8 mouse cellular contexts compared by ENCODE assay signal in genomic region chr19:6341453-6342077, GRCm38 (mm10). TPM values are rescaled to one million over a fixed set of nuclear protein-coding genes. Genes with fewer than 3 reads are reported as not detected.
A peak's percentile ranks its signal among the peaks of the same experiment; 100 is the strongest.
DNase-seq lines count a peak whose midpoint lies in the region; ATAC-seq and TF ChIP-seq lines count a peak whose summit lies in the region.

No protein-coding gene starts in this region.

- H3ac ChIP-seq in C2C12 (ENCODE audit: control insufficient read depth, insufficient read length, low read depth) = peak overlapping the region; percentile 75

- H3K4me2 ChIP-seq in forebrain, embryonic 13.5 days = peak overlapping the region; percentile 86
- H3K4me2 ChIP-seq in liver, embryonic 15.5 days = peak overlapping the region; percentile 100

- no peak for ATAC-seq in erythroblast, adult 5-6 weeks (replicated peaks; ENCODE audit: low FRiP score, poor library complexity, severe bottlenecking)
- no peak; the same call in 1 of the 2 replicates for ATAC-seq in forebrain, embryonic 13.5 days
- ATAC-seq in liver, embryonic 15.5 days (ENCODE audit: insufficient read depth) = peak; percentile 38
- no peak for ATAC-seq in granulocyte monocyte progenitor cell, adult 5-6 weeks (replicated peaks; ENCODE audit: poor library complexity, severe bottlenecking)

- peaks cover under 1% of the 10 kb centered on the region for H3K79me3 ChIP-seq in C2C12 (ENCODE audit: low read depth)

- peaks cover 4% of the 10 kb centered on the region; the same call in 1 of the 2 replicates for H3K27me3 ChIP-seq in erythroblast, embryonic 14.5 days (ENCODE audit: control insufficient read depth)
- H3K27me3 ChIP-seq in C2C12 (ENCODE audit: control insufficient read depth, insufficient read depth, insufficient read length) = no peaks in the 10 kb centered on the region
- H3K27me3 ChIP-seq in forebrain, embryonic 13.5 days = no peaks in the 10 kb centered on the region
- no peaks in the 10 kb centered on the region for H3K27me3 ChIP-seq in liver, embryonic 15.5 days

- peaks cover 68% of the 10 kb centered on the region for H3K36me3 ChIP-seq in erythroblast, embryonic 14.5 days (ENCODE audit: control insufficient read depth)
- peaks cover 36% of the 10 kb centered on the region for H3K36me3 ChIP-seq in C2C12 (ENCODE audit: control insufficient read depth, insufficient read depth)
- H3K36me3 ChIP-seq in forebrain, embryonic 13.5 days (ENCODE audit: poor library complexity, severe bottlenecking) = peaks cover 74% of the 10 kb centered on the region
- H3K36me3 ChIP-seq in liver, embryonic 15.5 days (replicated peaks) = peaks cover 56% of the 10 kb centered on the region

- DNase-seq in thymus, postnatal 4 days = peak; percentile 60
- no peak for DNase-seq in right cerebral cortex, postnatal 14 days

- peaks cover 59% of the 10 kb centered on the region for H3K4me1 ChIP-seq in erythroblast, embryonic 14.5 days (ENCODE audit: control insufficient read depth)
- peaks cover 32% of the 10 kb centered on the region for H3K4me1 ChIP-seq in forebrain, embryonic 13.5 days
- peaks cover 82% of the 10 kb centered on the region for H3K4me1 ChIP-seq in liver, embryonic 15.5 days (replicated peaks)

- peak overlapping the region; percentile 76 for H3K9ac ChIP-seq in forebrain, embryonic 13.5 days
- H3K9ac ChIP-seq in liver, embryonic 15.5 days = peak overlapping the region; percentile 78

- TF ChIP-seq CTCF in C2C12 (IDR thresholded peaks at IDR 0.05; ENCODE audit: control insufficient read depth, insufficient read depth, insufficient read length) = no peak

- H3K9me3 ChIP-seq in erythroblast, embryonic 14.5 days (ENCODE audit: control insufficient read depth, low read length) = no peaks in the 10 kb centered on the region
- H3K9me3 ChIP-seq in forebrain, embryonic 13.5 days (replicated peaks) = no peaks in the 10 kb centered on the region
- no peaks in the 10 kb centered on the region for H3K9me3 ChIP-seq in liver, embryonic 15.5 days (replicated peaks)

- no peak overlapping the region for H3K27ac ChIP-seq in forebrain, embryonic 13.5 days
- H3K27ac ChIP-seq in liver, embryonic 15.5 days (replicated peaks) = peak overlapping the region; percentile 71

- WGBS in forebrain, embryonic 13.5 days = 12% methylated on average over 23 of the region's 23 CpGs
- WGBS in liver, embryonic 15.5 days (ENCODE audit: insufficient replicate concordance) = 3% methylated on average over 23 of the region's 23 CpGs

- H3K79me2 ChIP-seq in C2C12 (ENCODE audit: control insufficient read depth, insufficient read depth) = peaks cover 10% of the 10 kb centered on the region

- peak overlapping the region; percentile 80 for H3K4me3 ChIP-seq in erythroblast, embryonic 14.5 days (replicated peaks)
- peak overlapping the region; percentile 34 for H3K4me3 ChIP-seq in C2C12 (ENCODE audit: insufficient read depth, poor library complexity, severe bottlenecking)
- H3K4me3 ChIP-seq in forebrain, embryonic 13.5 days = peak overlapping the region; percentile 59
- H3K4me3 ChIP-seq in liver, embryonic 15.5 days (replicated peaks) = peak overlapping the region; percentile 73

TF ChIP-seq in C2C12, 6 proteins besides CTCF, POLR2A, EP300 and RAD21:
- no peak for TF ChIP-seq USF1 (IDR thresholded peaks at IDR 0.05; ENCODE audit: low read depth)
- no peak for TF ChIP-seq MYOG (IDR thresholded peaks at IDR 0.05; ENCODE audit: control insufficient read depth, extremely low read depth, insufficient read length)
- no peak for TF ChIP-seq CEBPB (IDR thresholded peaks at IDR 0.05; ENCODE audit: low read depth)
- no peak for TF ChIP-seq FOSL1 (IDR thresholded peaks at IDR 0.05; ENCODE audit: insufficient read depth, low read length, poor library complexity, severe bottlenecking)
- TF ChIP-seq MAX (IDR thresholded peaks at IDR 0.05) = no peak
- TF ChIP-seq MYOD1 (IDR thresholded peaks at IDR 0.05; ENCODE audit: control insufficient read depth, insufficient read length, low read depth) = no peak

RNA-seq across cellular contexts. Expression of gene Map4k2, which starts 0.6 kb away (rescaled TPM):
- 1.2 and 2.1 TPM in 2 replicates for polyA plus RNA-seq in erythroblast, embryonic 14.5 days (2012)
- total RNA-seq in erythroblast, adult 5-6 weeks (2015; ENCODE audit: low replicate concordance) = 21.5 and 30.0 TPM in 2 replicates
- total RNA-seq in erythroblast, adult 5-6 weeks (2017; ENCODE audit: low replicate concordance) = 14.5 and 21.1 TPM in 2 replicates
- polyA plus RNA-seq in C2C12 (2012; fragmentation: generic; extraction: Trizol) = 10.2 TPM
- 11.3 and 15.4 TPM in 2 replicates for polyA plus RNA-seq in forebrain, embryonic 13.5 days (2015; fragmentation: Nextera tagmentation; extraction: Ambion mirVana)
- polyA plus RNA-seq in liver, embryonic 15.5 days (2015; fragmentation: Nextera tagmentation; extraction: Ambion mirVana) = 7.7 and 9.1 TPM in 2 replicates
- 50.7 and 54.7 TPM in 2 replicates for total RNA-seq in granulocyte monocyte progenitor cell, adult 5-6 weeks (2014; fragmentation: Nextera tagmentation)
- total RNA-seq in granulocyte monocyte progenitor cell, adult 5-6 weeks (2017) = 26.1 and 30.6 TPM in 2 replicates

RNA-seq across cellular contexts. Expression of gene Men1, which starts 6.8 kb away (rescaled TPM):
- 6.4 and 8.3 TPM in 2 replicates for polyA plus RNA-seq in erythroblast, embryonic 14.5 days (2012)
- total RNA-seq in erythroblast, adult 5-6 weeks (2015; ENCODE audit: low replicate concordance) = 6.0 and 7.3 TPM in 2 replicates
- 2.5 and 9.6 TPM in 2 replicates for total RNA-seq in erythroblast, adult 5-6 weeks (2017; ENCODE audit: low replicate concordance)
- 51.0 TPM for polyA plus RNA-seq in C2C12 (2012; fragmentation: generic; extraction: Trizol)
- 83.8 and 92.4 TPM in 2 replicates for polyA plus RNA-seq in forebrain, embryonic 13.5 days (2015; fragmentation: Nextera tagmentation; extraction: Ambion mirVana)
- 25.1 and 25.4 TPM in 2 replicates for polyA plus RNA-seq in liver, embryonic 15.5 days (2015; fragmentation: Nextera tagmentation; extraction: Ambion mirVana)
- total RNA-seq in granulocyte monocyte progenitor cell, adult 5-6 weeks (2014; fragmentation: Nextera tagmentation) = 37.7 and 54.2 TPM in 2 replicates
- 30.5 and 33.4 TPM in 2 replicates for total RNA-seq in granulocyte monocyte progenitor cell, adult 5-6 weeks (2017)

RNA-seq across cellular contexts. Expression of gene Sf1, which starts 21.9 kb away (rescaled TPM):
- polyA plus RNA-seq in erythroblast, embryonic 14.5 days (2012) = 134 and 140 TPM in 2 replicates
- 71.3 and 72.7 TPM in 2 replicates for total RNA-seq in erythroblast, adult 5-6 weeks (2015; ENCODE audit: low replicate concordance)
- total RNA-seq in erythroblast, adult 5-6 weeks (2017; ENCODE audit: low replicate concordance) = 42.1 and 81.4 TPM in 2 replicates
- polyA plus RNA-seq in C2C12 (2012; fragmentation: generic; extraction: Trizol) = 138 TPM
- 134 and 139 TPM in 2 replicates for polyA plus RNA-seq in forebrain, embryonic 13.5 days (2015; fragmentation: Nextera tagmentation; extraction: Ambion mirVana)
- 64.3 and 68.8 TPM in 2 replicates for polyA plus RNA-seq in liver, embryonic 15.5 days (2015; fragmentation: Nextera tagmentation; extraction: Ambion mirVana)
- 286 and 301 TPM in 2 replicates for total RNA-seq in granulocyte monocyte progenitor cell, adult 5-6 weeks (2014; fragmentation: Nextera tagmentation)
- 187 and 209 TPM in 2 replicates for total RNA-seq in granulocyte monocyte progenitor cell, adult 5-6 weeks (2017)

RNA-seq across cellular contexts. Expression of gene Cdc42bpg, which starts 35.3 kb away (rescaled TPM):
- polyA plus RNA-seq in erythroblast, embryonic 14.5 days (2012) = 0.62 and 0.69 TPM in 2 replicates
- total RNA-seq in erythroblast, adult 5-6 weeks (2015; ENCODE audit: low replicate concordance) = 0.21 TPM in 1 of 2 replicates, not detected in the other
- 0.17 and 0.70 TPM in 2 replicates for total RNA-seq in erythroblast, adult 5-6 weeks (2017; ENCODE audit: low replicate concordance)
- polyA plus RNA-seq in C2C12 (2012; fragmentation: generic; extraction: Trizol) = 7.2 TPM
- polyA plus RNA-seq in forebrain, embryonic 13.5 days (2015; fragmentation: Nextera tagmentation; extraction: Ambion mirVana) = 0.22 and 0.39 TPM in 2 replicates
- 0.21 and 0.38 TPM in 2 replicates for polyA plus RNA-seq in liver, embryonic 15.5 days (2015; fragmentation: Nextera tagmentation; extraction: Ambion mirVana)
- total RNA-seq in granulocyte monocyte progenitor cell, adult 5-6 weeks (2014; fragmentation: Nextera tagmentation) = 2.6 and 4.1 TPM in 2 replicates
- 3.6 and 4.4 TPM in 2 replicates for total RNA-seq in granulocyte monocyte progenitor cell, adult 5-6 weeks (2017)

RNA-seq across cellular contexts. Expression of gene Pygm, which starts 42.6 kb away (rescaled TPM):
- 0.08 and 0.14 TPM in 2 replicates for polyA plus RNA-seq in erythroblast, embryonic 14.5 days (2012)
- not detected in 2 replicates for total RNA-seq in erythroblast, adult 5-6 weeks (2015; ENCODE audit: low replicate concordance)
- not detected in 2 replicates for total RNA-seq in erythroblast, adult 5-6 weeks (2017; ENCODE audit: low replicate concordance)
- 1.2 TPM for polyA plus RNA-seq in C2C12 (2012; fragmentation: generic; extraction: Trizol)
- 2.0 and 2.1 TPM in 2 replicates for polyA plus RNA-seq in forebrain, embryonic 13.5 days (2015; fragmentation: Nextera tagmentation; extraction: Ambion mirVana)
- polyA plus RNA-seq in liver, embryonic 15.5 days (2015; fragmentation: Nextera tagmentation; extraction: Ambion mirVana) = 6.4 and 9.2 TPM in 2 replicates
- total RNA-seq in granulocyte monocyte progenitor cell, adult 5-6 weeks (2014; fragmentation: Nextera tagmentation) = 0.92 and 6.9 TPM in 2 replicates
- 0.41 TPM in 1 of 2 replicates, not detected in the other for total RNA-seq in granulocyte monocyte progenitor cell, adult 5-6 weeks (2017)
